Comparison of ENCODE assay signal across 8 mouse cellular contexts in the genomic region with DNA sequence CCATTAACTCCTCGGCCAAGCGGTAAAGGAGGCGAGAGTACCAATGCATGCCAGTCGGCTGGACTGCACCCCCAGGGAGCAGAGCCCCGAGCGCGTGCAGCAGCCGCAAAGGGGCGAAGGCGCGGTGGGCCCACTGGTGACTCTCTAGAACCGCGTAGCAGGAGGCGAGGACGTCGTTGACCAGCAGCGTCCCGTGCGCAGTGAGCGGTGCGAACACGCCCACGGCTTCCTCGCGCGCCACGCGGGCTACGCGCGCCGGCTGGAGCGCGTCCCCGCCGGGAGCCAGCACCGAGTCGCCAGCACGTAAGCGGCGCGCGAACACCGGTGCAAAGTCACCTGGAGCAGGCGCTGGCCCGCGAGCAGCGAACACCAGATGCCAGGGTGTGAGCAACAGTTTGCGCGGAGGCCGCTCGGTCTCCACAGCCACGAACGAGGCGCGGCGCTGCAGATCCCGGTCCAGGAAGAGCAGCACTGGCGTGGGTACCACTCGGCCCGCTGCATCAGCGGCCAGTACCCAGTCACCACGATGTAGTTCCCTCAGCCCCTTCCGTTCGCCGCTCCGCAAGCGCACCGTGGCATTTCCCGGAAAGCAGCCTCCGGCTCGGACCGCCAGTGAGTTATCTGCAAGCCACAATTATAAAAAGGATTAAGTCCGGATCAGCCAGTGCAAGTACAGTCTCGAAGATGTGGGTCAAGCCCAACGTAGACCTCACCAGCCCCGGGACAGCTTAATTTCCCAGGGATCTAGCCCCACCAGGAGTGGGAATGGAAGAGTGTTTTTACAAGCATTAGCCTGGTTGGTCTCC. TPM values are rescaled to one million over a fixed set of nuclear protein-coding genes. Genes with fewer than 3 reads are reported as not detected.
DNase-seq lines count a peak whose midpoint lies in the region; ATAC-seq lines count a peak whose summit lies in the region.

A gene (minus strand): TSS at position 601 of the 806 bp plus-strand sequence.

- peak; percentile 42 for DNase-seq in cerebellum, adult 11-12 months
- DNase-seq in thymus, postnatal 0 days (ENCODE audit: low spot score), result no peak
- no peak for DNase-seq in thymus, adult 18-20 months
- DNase-seq in kidney, postnatal 10 days, result peak; percentile 68
- DNase-seq in lung, postnatal 36 days, result peak; percentile 34
- DNase-seq in right cerebral cortex, postnatal 4 days, result peak; percentile 30

- ATAC-seq in cerebellum, adult (ENCODE audit: insufficient number of reproducible peaks, low FRiP score, low TSS enrichment), result no peak; the same call in 1 of the 2 replicates
- ATAC-seq in granulocyte monocyte progenitor cell, adult 5-6 weeks (replicated peaks; ENCODE audit: poor library complexity, severe bottlenecking), result 0 out of 2 replicates have a peak, but pooled peaks have one; percentile 17

RNA-seq across cellular contexts. Expression of the gene that starts here (rescaled TPM):
- polyA plus RNA-seq in thymus, postnatal 0 days (2015; fragmentation: Nextera tagmentation; extraction: Ambion mirVana), result 10.3 and 10.8 TPM in 2 replicates
- 14.3 and 25.5 TPM in 2 replicates for total RNA-seq in granulocyte monocyte progenitor cell, adult 5-6 weeks (2014; fragmentation: Nextera tagmentation)
- total RNA-seq in granulocyte monocyte progenitor cell, adult 5-6 weeks (2017), result 4.3 and 7.3 TPM in 2 replicates

Comparison
In these comparisons a context has a peak if more than half of its experiments do, and no peak if none do; other contexts are left out.
1. DNase-seq: peak in cerebellum, adult 11-12 months (single experiment), kidney, postnatal 10 days (single experiment), lung, postnatal 36 days (single experiment) and right cerebral cortex, postnatal 4 days (single experiment); none in thymus, postnatal 0 days (single experiment) and thymus, adult 18-20 months (0 of 2).